Mouse (Mus musculus) adrenal gland, postnatal 4 days (tissue): ENCODE results near the gene Gm3594. TPM values are rescaled to one million over a fixed set of nuclear protein-coding genes. Genes with fewer than 3 reads are reported as not detected.
"Not testable (repeated sequence)": the region's sequence is repeated elsewhere in the genome, so short reads cannot be mapped to it uniquely, and the experiment has no call there.

Experiments used
- DNase-seq, 2 experiments: peaks; one replicate each; pipeline ENCODE4 v3.0.0; 2021 to 2022; ENCODE audit warnings: low spot score in 2 of 2, mixed read lengths in 2 of 2
- long read RNA-seq, 2 experiments: library from polyadenylated mRNA; stranded (forward); transcript quantifications; one replicate each; pipeline ENCODE4 v2.0.0; 2021
- total RNA-seq, 2 experiments: library from RNA; stranded (reverse); gene quantifications; 2 replicates each; pipeline ENCODE4 v1.2.3; 2021

Gene Gm3594
- not detected for total RNA-seq
- long read RNA-seq, experiment 1: 0 reads
- long read RNA-seq, experiment 2: 0 reads

GRCm38 (mm10) chr14:6444511-6444910 lies at the start of gene Gm3594:
Gene Gm3594 (minus strand): TSS chr14:6444611.
- not testable (repeated sequence) for DNase-seq

DNA sequence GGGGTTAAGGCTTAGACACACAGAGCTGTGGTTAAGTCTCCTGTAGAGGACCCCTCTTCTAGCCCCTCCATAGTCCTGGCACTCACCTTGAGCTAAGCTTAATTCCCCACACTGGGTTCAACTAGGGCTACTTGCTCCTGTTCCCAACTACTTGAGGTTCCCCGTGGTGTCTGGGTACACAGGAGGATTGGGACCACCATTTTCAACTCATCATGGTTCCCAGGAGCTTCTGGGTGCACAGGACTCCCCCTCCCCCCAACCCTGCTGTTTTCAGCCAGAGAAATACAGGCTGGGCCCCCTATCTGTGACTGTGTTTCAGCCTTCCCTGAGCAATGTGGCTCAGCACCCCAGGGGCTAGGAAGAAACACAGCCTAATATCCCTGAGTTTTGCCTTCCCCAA lies 41.9 kb upstream of the Gm3594 start:
- DNase-seq: peak in 1 of 2 experiments; percentile 4

DNA sequence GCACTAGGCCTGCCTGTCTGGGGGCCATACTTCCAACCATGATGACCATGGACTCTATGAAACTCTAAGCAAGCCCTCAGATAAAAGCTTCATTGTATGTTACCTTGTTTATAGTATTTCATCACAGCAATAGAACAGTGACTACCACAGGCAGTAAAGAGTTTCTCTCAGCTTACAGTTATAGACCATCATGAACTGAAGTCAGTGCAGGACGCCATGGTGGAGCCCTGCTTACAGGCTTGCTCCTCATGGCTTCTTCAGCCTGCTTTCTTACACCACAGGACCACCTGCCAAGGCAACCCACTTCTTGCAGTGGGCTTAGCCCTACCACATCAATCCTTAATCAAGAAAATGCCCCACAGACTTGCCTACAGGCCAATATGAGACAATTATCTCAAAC lies 41.1 kb upstream of the Gm3594 start:
- not testable (repeated sequence) for DNase-seq

GRCm38 (mm10) chr14:6482126-6482525 lies 37.7 kb upstream of the Gm3594 start:
- DNase-seq: not testable (repeated sequence)

GRCm38 (mm10) chr14:6471856-6472255 lies 27.4 kb upstream of the Gm3594 start:
- DNase-seq: not testable (repeated sequence)

- not testable (repeated sequence) for DNase-seq
These were observed 3.6 kb downstream of the Gm3594 start for GRCm38 (mm10) chr14:6440774-6441173.

GRCm38 (mm10) chr14:6440206-6440605 lies 4.2 kb downstream of the Gm3594 start:
- DNase-seq: peak in 1 of 2 experiments; percentile 2

- DNase-seq: peak; percentile 2 to 6
These were observed 17.6 kb downstream of the Gm3594 start for GRCm38 (mm10) chr14:6426766-6427165.

GRCm38 (mm10) chr14:6426353-6426752 lies 18.1 kb downstream of the Gm3594 start:
- DNase-seq: not testable (repeated sequence)

DNA sequence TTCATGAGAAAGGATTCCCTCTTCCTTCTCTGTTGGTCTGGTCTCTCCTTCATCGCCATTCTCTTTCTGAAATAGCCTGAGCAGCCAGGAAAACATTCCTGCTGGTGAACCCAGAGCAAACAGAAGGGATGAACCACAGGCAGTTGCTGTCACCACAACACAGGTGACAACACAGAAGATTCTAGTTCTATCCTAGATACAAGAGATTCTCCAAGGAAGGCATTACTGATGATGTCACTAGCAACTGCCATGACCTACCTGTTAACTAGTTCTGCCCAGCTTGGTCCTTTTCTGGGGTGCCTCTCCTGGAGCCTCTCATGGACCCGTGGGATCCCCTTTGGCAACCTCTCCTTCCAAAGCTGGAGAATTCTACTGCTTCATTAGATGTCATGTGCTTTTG lies 32.0 kb downstream of the Gm3594 start, which contains the start of gene Gm3591:
Gm3591 (minus strand) TSS at position 101 of the 400 bp plus-strand sequence.
- not testable (repeated sequence) for DNase-seq

GRCm38 (mm10) chr14:6390219-6390618 lies 54.2 kb downstream of the Gm3594 start, which contains the start of gene Gm16440:
Gene Gm16440 (minus strand): TSS chr14:6390319.
- DNase-seq: not testable (repeated sequence)

Other genes starting within 250 kb of the Gm3594 start
- gene Gm21560, start 225.3 kb downstream of the Gm3594 start, total RNA-seq: under 1 TPM; 0.25 to 0.34 TPM
- 1 to 10 TPM in 1 of 2 experiments, under 1 TPM in 1; 0.48 to 1.1 TPM for gene Gm3411, start 157.4 kb downstream of the Gm3594 start, total RNA-seq
- not detected for gene Gm21103, start 139.8 kb downstream of the Gm3594 start, total RNA-seq
- gene Gm3618, start 100.9 kb downstream of the Gm3594 start, total RNA-seq: not detected
- not detected for gene Gm16440, start 54.3 kb downstream of the Gm3594 start, total RNA-seq
- 1 to 10 TPM in 1 of 2 experiments, not detected in 1; 1.4 TPM for gene Gm3591, start 32.1 kb downstream of the Gm3594 start, total RNA-seq
- gene Gm8356, start 92.7 kb upstream of the Gm3594 start, total RNA-seq: not detected
- gene Gm3629, start 146.0 kb upstream of the Gm3594 start, total RNA-seq: under 1 TPM; 0.25 to 0.31 TPM
- not detected for gene Gm3460, start 177.8 kb upstream of the Gm3594 start, total RNA-seq
- gene Gm10251, start 239.6 kb upstream of the Gm3594 start, total RNA-seq: not detected